Mouse (Mus musculus): ENCODE measurements around the gene Gm3776.
"Not testable (repeated sequence)": the region's sequence is repeated elsewhere in the genome, so short reads cannot be mapped to it uniquely, and the experiment has no call there.

- TF ChIP-seq CTCF, POLR2A (IDR thresholded peaks at IDR 0.05; ENCODE audit: extremely low read depth, insufficient read depth, low read length): not testable (repeated sequence)
Measured at GRCm38 (mm10) chr9:78229658-78230057, 27.3 kb upstream of the Gm3776 start.
